Mouse (Mus musculus): ENCODE data around the gene Krit1. TPM values are rescaled to one million over a fixed set of nuclear protein-coding genes. Genes with fewer than 3 reads are reported as not detected.
A peak's percentile ranks its signal among the peaks of the same experiment; 100 is the strongest.

The Krit1 gene
- polyA plus RNA-seq (2015; fragmentation: Nextera tagmentation; extraction: Ambion mirVana), result 56.6 and 59.8 TPM in 2 replicates

- Histone ChIP-seq H3K4me2 (ENCODE audit: low read length) (peak within 1 kb of the TSS; percentile 93), H3K4me3 (ENCODE audit: low read depth, low read length) (peak within 1 kb of the TSS; percentile 94), H3K4me1 (ENCODE audit: control insufficient read depth, insufficient read depth, low read length) (peaks cover 24% of the 10 kb centered on the region), H3K36me3 (ENCODE audit: control insufficient read depth, insufficient read depth, low read length) (no peaks in the 10 kb centered on the region), H3K27ac (ENCODE audit: low read length) (peak within 1 kb of the TSS; percentile 89), H3K27me3 (ENCODE audit: control insufficient read depth, insufficient read depth, low read depth, low read length) (no peaks in the 10 kb centered on the region), H3K9me3 (replicated peaks; ENCODE audit: control insufficient read depth, low read length, poor library complexity, severe bottlenecking) (no peaks in the 10 kb centered on the region), H3K9ac (ENCODE audit: low read depth, low read length) (peak within 1 kb of the TSS; percentile 92)
- peak; percentile 96 for ATAC-seq
- WGBS, result under 1% methylated on average over 82 of the region's 109 CpGs
Observed at GRCm38 (mm10) chr5:3802433-3803291, at the start of gene Krit1, which contains the start of gene Ankib1. Gene Krit1 (plus strand): TSS chr5:3803184. Gene Ankib1 (minus strand): TSS chr5:3802925.

GRCm38 (mm10) chr5:3771512-3771911 is 31.5 kb upstream of the Krit1 start:
- H3K9me3 ChIP-seq (replicated peaks; ENCODE audit: control insufficient read depth, low read length, poor library complexity, severe bottlenecking), result no peaks in the 10 kb centered on the region
- WGBS, result 44% methylated on average over 3 of the region's 3 CpGs
- H3K36me3 ChIP-seq (ENCODE audit: control insufficient read depth, insufficient read depth, low read length), result 0 out of 2 replicates have a peak, but pooled peaks cover 6% of the 10 kb centered on the region
- ATAC-seq, result peak; percentile 58; the same call in 1 of the 2 replicates
- 0 out of 2 replicates have a peak overlapping the region, but pooled peaks have one; percentile 22 for H3K27ac ChIP-seq (ENCODE audit: low read length)
- no peak overlapping the region for H3K4me3 ChIP-seq (ENCODE audit: low read depth, low read length)
- no peaks in the 10 kb centered on the region for H3K4me1 ChIP-seq (ENCODE audit: control insufficient read depth, insufficient read depth, low read length)
- H3K27me3 ChIP-seq (ENCODE audit: control insufficient read depth, insufficient read depth, low read depth, low read length), result no peaks in the 10 kb centered on the region
- H3K4me2 ChIP-seq (ENCODE audit: low read length), result no peak overlapping the region
- no peak overlapping the region for H3K9ac ChIP-seq (ENCODE audit: low read depth, low read length)

- Histone ChIP-seq H3K36me3 (ENCODE audit: control insufficient read depth, insufficient read depth, low read length) (0 out of 2 replicates have a peak, but pooled peaks cover 3% of the 10 kb centered on the region), H3K27me3 (ENCODE audit: control insufficient read depth, insufficient read depth, low read depth, low read length) (no peaks in the 10 kb centered on the region), H3K27ac (ENCODE audit: low read length) (no peak overlapping the region), H3K4me1 (ENCODE audit: control insufficient read depth, insufficient read depth, low read length) (no peaks in the 10 kb centered on the region), H3K9me3 (replicated peaks; ENCODE audit: control insufficient read depth, low read length, poor library complexity, severe bottlenecking) (no peaks in the 10 kb centered on the region), H3K9ac (ENCODE audit: low read depth, low read length) (no peak overlapping the region), H3K4me3 (ENCODE audit: low read depth, low read length) (no peak overlapping the region), H3K4me2 (ENCODE audit: low read length) (no peak overlapping the region)
- 0 out of 2 replicates have a peak, but pooled peaks have one; percentile 42 for ATAC-seq
- 42% methylated on average over 3 of the region's 3 CpGs for WGBS
Observed at GRCm38 (mm10) chr5:3772017-3772416, 31.0 kb upstream of the Krit1 start.

- ATAC-seq, result no peak
Observed at GRCm38 (mm10) chr5:3782670-3783069, 20.3 kb upstream of the Krit1 start.

GRCm38 (mm10) chr5:3783947-3784681 is 18.9 kb upstream of the Krit1 start:
- H3K27me3 ChIP-seq (ENCODE audit: control insufficient read depth, insufficient read depth, low read depth, low read length), result no peaks in the 10 kb centered on the region
- 0 out of 2 replicates have a peak, but pooled peaks cover 2% of the 10 kb centered on the region for H3K4me1 ChIP-seq (ENCODE audit: control insufficient read depth, insufficient read depth, low read length)
- no peaks in the 10 kb centered on the region for H3K9me3 ChIP-seq (replicated peaks; ENCODE audit: control insufficient read depth, low read length, poor library complexity, severe bottlenecking)
- ATAC-seq, result no peak
- no peak overlapping the region for H3K9ac ChIP-seq (ENCODE audit: low read depth, low read length)
- no peak overlapping the region for H3K4me2 ChIP-seq (ENCODE audit: low read length)
- no peaks in the 10 kb centered on the region for H3K36me3 ChIP-seq (ENCODE audit: control insufficient read depth, insufficient read depth, low read length)
- H3K4me3 ChIP-seq (ENCODE audit: low read depth, low read length), result no peak overlapping the region
- no peak overlapping the region for H3K27ac ChIP-seq (ENCODE audit: low read length)
- 74% methylated on average over 2 of the region's 2 CpGs for WGBS

More at GRCm38 (mm10) chr5:3782670-3783069, 20.3 kb upstream of the Krit1 start:
- H3K27ac ChIP-seq (ENCODE audit: low read length), result no peak overlapping the region
- H3K9me3 ChIP-seq (replicated peaks; ENCODE audit: control insufficient read depth, low read length, poor library complexity, severe bottlenecking), result no peaks in the 10 kb centered on the region
- no peak overlapping the region for H3K4me3 ChIP-seq (ENCODE audit: low read depth, low read length)
- 0 out of 2 replicates have a peak, but pooled peaks cover 2% of the 10 kb centered on the region for H3K4me1 ChIP-seq (ENCODE audit: control insufficient read depth, insufficient read depth, low read length)
- H3K36me3 ChIP-seq (ENCODE audit: control insufficient read depth, insufficient read depth, low read length), result no peaks in the 10 kb centered on the region
- no peak overlapping the region for H3K4me2 ChIP-seq (ENCODE audit: low read length)
- no peaks in the 10 kb centered on the region for H3K27me3 ChIP-seq (ENCODE audit: control insufficient read depth, insufficient read depth, low read depth, low read length)
- H3K9ac ChIP-seq (ENCODE audit: low read depth, low read length), result no peak overlapping the region

GRCm38 (mm10) chr5:3784751-3785496 is 18.1 kb upstream of the Krit1 start:
- 0 out of 2 replicates have a peak, but pooled peaks cover 2% of the 10 kb centered on the region for H3K4me1 ChIP-seq (ENCODE audit: control insufficient read depth, insufficient read depth, low read length)
- H3K27ac ChIP-seq (ENCODE audit: low read length), result no peak overlapping the region
- no peak overlapping the region for H3K9ac ChIP-seq (ENCODE audit: low read depth, low read length)
- H3K4me2 ChIP-seq (ENCODE audit: low read length), result no peak overlapping the region
- H3K4me3 ChIP-seq (ENCODE audit: low read depth, low read length), result no peak overlapping the region
- 50% methylated on average over 1 of the region's 1 CpGs for WGBS
- ATAC-seq, result no peak
- no peaks in the 10 kb centered on the region for H3K36me3 ChIP-seq (ENCODE audit: control insufficient read depth, insufficient read depth, low read length)
- H3K9me3 ChIP-seq (replicated peaks; ENCODE audit: control insufficient read depth, low read length, poor library complexity, severe bottlenecking), result no peaks in the 10 kb centered on the region
- no peaks in the 10 kb centered on the region for H3K27me3 ChIP-seq (ENCODE audit: control insufficient read depth, insufficient read depth, low read depth, low read length)

- H3K27ac ChIP-seq (ENCODE audit: low read length), result no peak overlapping the region
- no peaks in the 10 kb centered on the region for H3K27me3 ChIP-seq (ENCODE audit: control insufficient read depth, insufficient read depth, low read depth, low read length)
- WGBS, result 86% methylated on average over 4 of the region's 4 CpGs
- ATAC-seq, result no peak
- H3K9me3 ChIP-seq (replicated peaks; ENCODE audit: control insufficient read depth, low read length, poor library complexity, severe bottlenecking), result no peaks in the 10 kb centered on the region
- H3K4me2 ChIP-seq (ENCODE audit: low read length), result no peak overlapping the region
- no peak overlapping the region for H3K9ac ChIP-seq (ENCODE audit: low read depth, low read length)
- 0 out of 2 replicates have a peak, but pooled peaks cover 2% of the 10 kb centered on the region for H3K4me1 ChIP-seq (ENCODE audit: control insufficient read depth, insufficient read depth, low read length)
- H3K36me3 ChIP-seq (ENCODE audit: control insufficient read depth, insufficient read depth, low read length), result no peaks in the 10 kb centered on the region
- no peak overlapping the region for H3K4me3 ChIP-seq (ENCODE audit: low read depth, low read length)
Observed at GRCm38 (mm10) chr5:3787548-3787947, 15.4 kb upstream of the Krit1 start.

GRCm38 (mm10) chr5:3791048-3791447 is 11.9 kb upstream of the Krit1 start:
- no peak for ATAC-seq
- H3K4me3 ChIP-seq (ENCODE audit: low read depth, low read length), result no peak overlapping the region
- H3K4me1 ChIP-seq (ENCODE audit: control insufficient read depth, insufficient read depth, low read length), result peaks cover 2% of the 10 kb centered on the region; the same call in 1 of the 2 replicates
- no peak overlapping the region for H3K27ac ChIP-seq (ENCODE audit: low read length)
- H3K9ac ChIP-seq (ENCODE audit: low read depth, low read length), result no peak overlapping the region
- H3K36me3 ChIP-seq (ENCODE audit: control insufficient read depth, insufficient read depth, low read length), result peaks cover 3% of the 10 kb centered on the region; the same call in 1 of the 2 replicates
- H3K9me3 ChIP-seq (replicated peaks; ENCODE audit: control insufficient read depth, low read length, poor library complexity, severe bottlenecking), result no peaks in the 10 kb centered on the region
- H3K27me3 ChIP-seq (ENCODE audit: control insufficient read depth, insufficient read depth, low read depth, low read length), result no peaks in the 10 kb centered on the region
- H3K4me2 ChIP-seq (ENCODE audit: low read length), result no peak overlapping the region

Data from midbrain, embryonic 16.5 days (tissue).